ENCODE assay signal across 21 mouse cellular contexts in genomic region chr11:34827803-34828202, GRCm38 (mm10). TPM values are rescaled to one million over a fixed set of nuclear protein-coding genes. Genes with fewer than 3 reads are reported as not detected.
"Had no signal": no experiment of that assay in that cellular context is flagged by ENCODE, and none has a peak within 500 bp of the region (broad histone marks: within the 10 kb centered on the region; RNA-seq: fewer than 3 reads in every experiment).

No protein-coding gene starts in this region.

- ATAC-seq: midbrain, embryonic 16.5 days had no signal

- H3K36me3 ChIP-seq: neural tube, embryonic 15.5 days had no signal

- H3K4me2 ChIP-seq: lung, embryonic 14.5 days; midbrain, embryonic 12.5 days; neural tube, embryonic 13.5 days; neural tube, embryonic 15.5 days; stomach, embryonic 15.5 days had no signal

- H3K27ac ChIP-seq: midbrain, embryonic 10.5 days; midbrain, embryonic 12.5 days; neural tube, embryonic 13.5 days; neural tube, embryonic 15.5 days; stomach, embryonic 15.5 days; stomach, postnatal 0 days had no signal

- DNase-seq: lung, adult 18-20 months; lung, embryonic 14.5 days; lung, postnatal 10 days; lung, postnatal 36 days; midbrain, embryonic 14.5 days; retina, postnatal 1 day; right cerebral cortex, adult 18-20 months; right cerebral cortex, postnatal 25 days; right cerebral cortex, postnatal 4 days; spleen, adult 18-20 months; thymus, adult 2 months; thymus, postnatal 25 days; thymus, postnatal 4 days had no signal

- H3K4me3 ChIP-seq: midbrain, embryonic 10.5 days; midbrain, embryonic 12.5 days; myocyte; neural tube, embryonic 13.5 days; neural tube, embryonic 15.5 days; stomach, embryonic 15.5 days had no signal

- H3K27me3 ChIP-seq: midbrain, embryonic 12.5 days; neural tube, embryonic 13.5 days; neural tube, embryonic 15.5 days; stomach, embryonic 15.5 days had no signal

- H3K9ac ChIP-seq: lung, embryonic 14.5 days; midbrain, embryonic 12.5 days; neural tube, embryonic 13.5 days; neural tube, embryonic 15.5 days; stomach, embryonic 15.5 days had no signal

- H3K9me3 ChIP-seq: midbrain, embryonic 10.5 days; midbrain, embryonic 12.5 days; neural tube, embryonic 13.5 days; neural tube, embryonic 15.5 days; stomach, embryonic 15.5 days had no signal

RNA-seq across cellular contexts. Expression of gene Dock2, which starts 44.1 kb away (rescaled TPM):
- polyA plus RNA-seq: myocyte had no signal
